Mouse (Mus musculus): ENCODE measurements around the gene Ttc9b. TPM values are rescaled to one million over a fixed set of nuclear protein-coding genes. Genes with fewer than 3 reads are reported as not detected.
"Not testable (repeated sequence)": the region's sequence is repeated elsewhere in the genome, so short reads cannot be mapped to it uniquely, and the experiment has no call there.

Ttc9b gene
- polyA plus RNA-seq, 1 experiment from 2014 or later = 3.7 TPM

GRCm38 (mm10) chr7:27628190-27628589, 25.5 kb upstream of the Ttc9b start:
- Histone ChIP-seq H3K36me3 (ENCODE audit: control insufficient read depth, insufficient read depth, low read length) (peaks cover 72% of the 10 kb centered on the region), H3K9me3 (ENCODE audit: control insufficient read depth, low read depth, low read length) (no peaks in the 10 kb centered on the region), H3K27me3 (ENCODE audit: control insufficient read depth, insufficient read depth, low read length) (no peaks in the 10 kb centered on the region), H3K4me1 (ENCODE audit: control insufficient read depth, insufficient read depth, low read length) (no peaks in the 10 kb centered on the region), H3K4me3 (ENCODE audit: low read depth, low read length) (no peak overlapping the region), H3K4me2 (replicated peaks; ENCODE audit: low read depth, low read length) (no peak overlapping the region), H3K9ac (replicated peaks; ENCODE audit: low read depth, low read length) (no peak overlapping the region), H3K27ac (ENCODE audit: low read length) (no peak overlapping the region)
- no peak for ATAC-seq (ENCODE audit: insufficient number of reproducible peaks, insufficient read depth, low FRiP score, low read depth)
- WGBS = 94% methylated on average over 6 of the region's 6 CpGs

- H3K9ac ChIP-seq (replicated peaks; ENCODE audit: low read depth, low read length); H3K9me3 ChIP-seq (ENCODE audit: control insufficient read depth, low read depth, low read length); H3K4me3 ChIP-seq (ENCODE audit: low read depth, low read length); H3K4me2 ChIP-seq (replicated peaks; ENCODE audit: low read depth, low read length); ATAC-seq (ENCODE audit: insufficient number of reproducible peaks, insufficient read depth, low FRiP score, low read depth); H3K4me1 ChIP-seq (ENCODE audit: control insufficient read depth, insufficient read depth, low read length); H3K27me3 ChIP-seq (ENCODE audit: control insufficient read depth, insufficient read depth, low read length); H3K27ac ChIP-seq (ENCODE audit: low read length): not testable (repeated sequence)
- 93% methylated on average over 7 of the region's 7 CpGs for WGBS
- H3K36me3 ChIP-seq (ENCODE audit: control insufficient read depth, insufficient read depth, low read length) = peaks cover 75% of the 10 kb centered on the region
Measured at GRCm38 (mm10) chr7:27628816-27629215, 24.9 kb upstream of the Ttc9b start.

GRCm38 (mm10) chr7:27631439-27631838, 22.3 kb upstream of the Ttc9b start:
- 92% methylated on average over 4 of the region's 4 CpGs for WGBS
- Histone ChIP-seq H3K27ac (ENCODE audit: low read length) (no peak overlapping the region), H3K4me2 (replicated peaks; ENCODE audit: low read depth, low read length) (no peak overlapping the region), H3K9ac (replicated peaks; ENCODE audit: low read depth, low read length) (no peak overlapping the region), H3K27me3 (ENCODE audit: control insufficient read depth, insufficient read depth, low read length) (no peaks in the 10 kb centered on the region), H3K36me3 (ENCODE audit: control insufficient read depth, insufficient read depth, low read length) (peaks cover 74% of the 10 kb centered on the region), H3K4me3 (ENCODE audit: low read depth, low read length) (no peak overlapping the region), H3K4me1 (ENCODE audit: control insufficient read depth, insufficient read depth, low read length) (no peaks in the 10 kb centered on the region), H3K9me3 (ENCODE audit: control insufficient read depth, low read depth, low read length) (no peaks in the 10 kb centered on the region)
- ATAC-seq (ENCODE audit: insufficient number of reproducible peaks, insufficient read depth, low FRiP score, low read depth) = no peak

GRCm38 (mm10) chr7:27633166-27633565, 20.5 kb upstream of the Ttc9b start:
- 96% methylated on average over 6 of the region's 6 CpGs for WGBS
- H3K27me3 ChIP-seq (ENCODE audit: control insufficient read depth, insufficient read depth, low read length) = no peaks in the 10 kb centered on the region
- no peak overlapping the region for H3K27ac ChIP-seq (ENCODE audit: low read length)
- H3K4me1 ChIP-seq (ENCODE audit: control insufficient read depth, insufficient read depth, low read length) = no peaks in the 10 kb centered on the region
- no peak overlapping the region for H3K4me2 ChIP-seq (replicated peaks; ENCODE audit: low read depth, low read length)
- H3K9ac ChIP-seq (replicated peaks; ENCODE audit: low read depth, low read length) = no peak overlapping the region
- peaks cover 70% of the 10 kb centered on the region for H3K36me3 ChIP-seq (ENCODE audit: control insufficient read depth, insufficient read depth, low read length)
- ATAC-seq (ENCODE audit: insufficient number of reproducible peaks, insufficient read depth, low FRiP score, low read depth) = no peak; the same call in 1 of the 2 replicates
- H3K9me3 ChIP-seq (ENCODE audit: control insufficient read depth, low read depth, low read length) = no peaks in the 10 kb centered on the region
- H3K4me3 ChIP-seq (ENCODE audit: low read depth, low read length) = no peak overlapping the region

- no peak for ATAC-seq (ENCODE audit: insufficient number of reproducible peaks, insufficient read depth, low FRiP score, low read depth)
- H3K4me1 ChIP-seq (ENCODE audit: control insufficient read depth, insufficient read depth, low read length) = no peaks in the 10 kb centered on the region
- no peak overlapping the region for H3K27ac ChIP-seq (ENCODE audit: low read length)
- no peaks in the 10 kb centered on the region for H3K27me3 ChIP-seq (ENCODE audit: control insufficient read depth, insufficient read depth, low read length)
- H3K4me2 ChIP-seq (replicated peaks; ENCODE audit: low read depth, low read length) = no peak overlapping the region
- no peak overlapping the region for H3K4me3 ChIP-seq (ENCODE audit: low read depth, low read length)
- no peak overlapping the region for H3K9ac ChIP-seq (replicated peaks; ENCODE audit: low read depth, low read length)
- 95% methylated on average over 6 of the region's 6 CpGs for WGBS
- peaks cover 56% of the 10 kb centered on the region for H3K36me3 ChIP-seq (ENCODE audit: control insufficient read depth, insufficient read depth, low read length)
- no peaks in the 10 kb centered on the region for H3K9me3 ChIP-seq (ENCODE audit: control insufficient read depth, low read depth, low read length)
Measured at GRCm38 (mm10) chr7:27634691-27635090, 19.0 kb upstream of the Ttc9b start.

- not testable (repeated sequence) for H3K9me3 ChIP-seq (ENCODE audit: control insufficient read depth, low read depth, low read length); H3K9ac ChIP-seq (replicated peaks; ENCODE audit: low read depth, low read length); H3K4me2 ChIP-seq (replicated peaks; ENCODE audit: low read depth, low read length); H3K4me1 ChIP-seq (ENCODE audit: control insufficient read depth, insufficient read depth, low read length); H3K27me3 ChIP-seq (ENCODE audit: control insufficient read depth, insufficient read depth, low read length); H3K4me3 ChIP-seq (ENCODE audit: low read depth, low read length); ATAC-seq (ENCODE audit: insufficient number of reproducible peaks, insufficient read depth, low FRiP score, low read depth); H3K27ac ChIP-seq (ENCODE audit: low read length)
- peaks cover 55% of the 10 kb centered on the region for H3K36me3 ChIP-seq (ENCODE audit: control insufficient read depth, insufficient read depth, low read length)
- 91% methylated on average over 2 of the region's 2 CpGs for WGBS
Measured at GRCm38 (mm10) chr7:27635094-27635493, 18.6 kb upstream of the Ttc9b start.

GRCm38 (mm10) chr7:27644471-27644870, 9.2 kb upstream of the Ttc9b start:
- Histone ChIP-seq H3K27ac (ENCODE audit: low read length) (no peak overlapping the region), H3K36me3 (ENCODE audit: control insufficient read depth, insufficient read depth, low read length) (no peaks in the 10 kb centered on the region), H3K9ac (replicated peaks; ENCODE audit: low read depth, low read length) (no peak overlapping the region), H3K27me3 (ENCODE audit: control insufficient read depth, insufficient read depth, low read length) (no peaks in the 10 kb centered on the region), H3K4me2 (replicated peaks; ENCODE audit: low read depth, low read length) (no peak overlapping the region), H3K9me3 (ENCODE audit: control insufficient read depth, low read depth, low read length) (no peaks in the 10 kb centered on the region), H3K4me1 (ENCODE audit: control insufficient read depth, insufficient read depth, low read length) (no peaks in the 10 kb centered on the region), H3K4me3 (ENCODE audit: low read depth, low read length) (no peak overlapping the region)
- 30% methylated on average over 1 of the region's 1 CpGs for WGBS
- ATAC-seq (ENCODE audit: insufficient number of reproducible peaks, insufficient read depth, low FRiP score, low read depth) = no peak

- H3K4me2 ChIP-seq (replicated peaks; ENCODE audit: low read depth, low read length) = no peak overlapping the region
- H3K9ac ChIP-seq (replicated peaks; ENCODE audit: low read depth, low read length) = no peak overlapping the region
- no peaks in the 10 kb centered on the region for H3K4me1 ChIP-seq (ENCODE audit: control insufficient read depth, insufficient read depth, low read length)
- H3K27me3 ChIP-seq (ENCODE audit: control insufficient read depth, insufficient read depth, low read length) = no peaks in the 10 kb centered on the region
- ATAC-seq (ENCODE audit: insufficient number of reproducible peaks, insufficient read depth, low FRiP score, low read depth) = no peak
- WGBS = 83% methylated on average over 7 of the region's 7 CpGs
- no peaks in the 10 kb centered on the region for H3K9me3 ChIP-seq (ENCODE audit: control insufficient read depth, low read depth, low read length)
- no peak overlapping the region for H3K27ac ChIP-seq (ENCODE audit: low read length)
- no peak overlapping the region for H3K4me3 ChIP-seq (ENCODE audit: low read depth, low read length)
- no peaks in the 10 kb centered on the region for H3K36me3 ChIP-seq (ENCODE audit: control insufficient read depth, insufficient read depth, low read length)
Measured at GRCm38 (mm10) chr7:27646516-27646915, 7.2 kb upstream of the Ttc9b start.

- no peak overlapping the region for H3K4me3 ChIP-seq (ENCODE audit: low read depth, low read length)
- no peaks in the 10 kb centered on the region for H3K36me3 ChIP-seq (ENCODE audit: control insufficient read depth, insufficient read depth, low read length)
- no peaks in the 10 kb centered on the region for H3K4me1 ChIP-seq (ENCODE audit: control insufficient read depth, insufficient read depth, low read length)
- peaks cover under 1% of the 10 kb centered on the region; the same call in 1 of the 2 replicates for H3K27me3 ChIP-seq (ENCODE audit: control insufficient read depth, insufficient read depth, low read length)
- WGBS = 77% methylated on average over 6 of the region's 6 CpGs
- ATAC-seq (ENCODE audit: insufficient number of reproducible peaks, insufficient read depth, low FRiP score, low read depth) = no peak
- no peaks in the 10 kb centered on the region for H3K9me3 ChIP-seq (ENCODE audit: control insufficient read depth, low read depth, low read length)
- H3K27ac ChIP-seq (ENCODE audit: low read length) = no peak overlapping the region
- H3K9ac ChIP-seq (replicated peaks; ENCODE audit: low read depth, low read length) = no peak overlapping the region
- no peak overlapping the region for H3K4me2 ChIP-seq (replicated peaks; ENCODE audit: low read depth, low read length)
Measured at GRCm38 (mm10) chr7:27647281-27648002, 6.3 kb upstream of the Ttc9b start.

Measured in stomach, embryonic 14.5 days (tissue).